Mouse (Mus musculus) retina, adult 2 months (tissue): ENCODE data around the gene Tex264.
A peak's percentile ranks its signal among the peaks of the same experiment; 100 is the strongest.

Experiments
- DNase-seq: peaks from one replicate; pipeline ENCODE4 v3.0.0-alpha.2; 2012; ENCODE audit warnings: low read depth, low spot score

Tex264 gene

GRCm38 (mm10) chr9:106685249-106686101 is at the start of gene Tex264:
Gene Tex264 (minus strand): TSS chr9:106685927.
- DNase-seq: peak; percentile 71

- DNase-seq: no peak
Measured at GRCm38 (mm10) chr9:106733690-106734089, 48.0 kb upstream of the Tex264 start.

GRCm38 (mm10) chr9:106729416-106729815 is 43.7 kb upstream of the Tex264 start:
- no peak for DNase-seq

DNA sequence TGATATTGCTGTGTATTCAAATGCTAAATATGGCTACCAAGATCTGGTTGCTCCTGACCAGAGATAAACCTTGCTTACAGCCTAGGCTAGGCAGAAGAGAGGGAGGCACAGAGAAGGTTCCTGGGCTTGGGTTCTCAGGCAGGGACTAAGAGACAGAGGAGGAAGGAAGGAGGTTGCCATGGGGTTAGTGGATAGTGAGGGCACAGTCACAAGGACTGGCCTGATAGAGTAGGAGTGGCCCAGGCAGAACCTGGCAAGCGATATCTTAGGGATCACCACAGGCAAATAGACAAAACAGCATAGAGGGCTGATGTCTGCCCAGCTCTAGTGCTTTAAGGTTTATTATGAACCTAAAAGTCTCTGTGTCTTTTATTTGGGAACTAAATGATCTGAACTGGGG is 41.2 kb upstream of the Tex264 start:
- no peak for DNase-seq

- no peak for DNase-seq
Measured at GRCm38 (mm10) chr9:106725435-106725834, 39.7 kb upstream of the Tex264 start.

GRCm38 (mm10) chr9:106724864-106725263 is 39.1 kb upstream of the Tex264 start:
- no peak for DNase-seq

GRCm38 (mm10) chr9:106716729-106717128 is 31.0 kb upstream of the Tex264 start:
- no peak for DNase-seq

- DNase-seq: no peak
Measured at GRCm38 (mm10) chr9:106716232-106716631, 30.5 kb upstream of the Tex264 start.

DNA sequence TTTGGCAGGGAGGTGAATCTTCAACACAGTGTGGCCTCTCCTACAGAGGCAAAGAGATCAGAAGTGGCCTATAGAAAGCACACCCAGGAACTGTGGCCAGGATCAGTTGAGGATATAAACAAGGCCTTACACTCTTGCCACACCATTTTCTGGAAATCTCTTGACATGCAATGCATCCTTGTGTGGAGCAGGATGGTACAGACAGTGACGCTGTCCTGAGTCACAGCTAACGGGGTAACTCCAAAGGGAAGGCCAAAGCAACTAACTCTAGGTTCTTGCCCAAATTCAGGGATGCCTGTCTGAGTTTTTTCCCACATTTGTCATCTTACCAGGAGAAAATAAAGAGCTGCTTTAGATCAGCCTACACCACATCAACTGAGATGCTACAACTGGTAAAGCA is 26.7 kb upstream of the Tex264 start:
- no peak for DNase-seq

GRCm38 (mm10) chr9:106692973-106693481 is 7.3 kb upstream of the Tex264 start:
- no peak for DNase-seq

DNA sequence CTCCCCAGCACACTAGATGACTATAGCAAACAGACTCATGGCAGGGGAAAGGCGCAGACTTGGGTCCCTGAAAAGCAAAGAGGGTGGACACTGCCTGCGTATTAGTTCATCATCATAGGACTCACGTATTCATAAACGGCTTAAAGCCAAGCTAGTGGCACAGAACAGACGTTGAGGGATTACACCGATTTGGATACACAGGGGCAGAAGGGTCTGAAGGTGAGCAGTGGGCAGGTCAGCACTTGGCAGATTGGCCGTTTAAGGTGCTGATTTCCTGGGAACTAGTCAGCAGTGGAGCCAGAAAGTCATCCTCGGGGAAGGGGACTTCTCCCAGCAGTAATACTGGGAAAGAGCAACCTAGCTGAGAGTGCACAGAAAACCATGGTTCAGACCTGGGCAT is 3.1 kb upstream of the Tex264 start:
- DNase-seq: peak; percentile 55

DNA sequence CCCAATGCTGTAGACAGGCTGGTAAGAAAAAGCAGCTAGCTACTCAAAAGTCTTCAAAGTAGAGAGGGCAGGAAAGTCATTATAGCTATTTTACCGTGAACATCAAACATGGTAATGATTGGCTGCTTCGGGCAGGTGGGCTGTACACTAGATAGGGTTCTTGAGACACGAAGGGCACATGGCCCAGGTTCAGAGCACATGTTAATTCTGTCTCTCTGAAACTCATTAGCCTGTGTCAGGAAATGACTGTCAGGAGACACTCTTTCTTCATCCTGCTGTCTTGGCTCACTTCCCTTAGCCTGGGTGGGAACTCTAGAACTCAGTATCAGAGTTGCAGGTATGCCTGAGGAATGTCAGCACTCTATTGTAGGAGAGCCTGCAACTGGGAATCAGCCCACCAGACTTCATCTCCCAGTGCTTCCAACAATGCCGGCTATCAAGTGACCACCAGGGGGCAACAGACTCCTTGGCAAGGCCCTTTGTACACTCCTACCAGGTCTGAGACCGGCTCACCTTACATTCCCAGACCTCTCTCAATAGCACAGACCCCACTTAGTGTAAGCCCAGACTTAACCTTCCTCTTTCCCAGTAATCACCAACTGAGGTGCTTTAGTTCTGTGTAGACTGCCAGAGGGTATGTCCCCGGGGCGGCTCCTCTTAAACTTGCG is 1.4 kb upstream of the Tex264 start:
- peak; percentile 74 for DNase-seq

DNA sequence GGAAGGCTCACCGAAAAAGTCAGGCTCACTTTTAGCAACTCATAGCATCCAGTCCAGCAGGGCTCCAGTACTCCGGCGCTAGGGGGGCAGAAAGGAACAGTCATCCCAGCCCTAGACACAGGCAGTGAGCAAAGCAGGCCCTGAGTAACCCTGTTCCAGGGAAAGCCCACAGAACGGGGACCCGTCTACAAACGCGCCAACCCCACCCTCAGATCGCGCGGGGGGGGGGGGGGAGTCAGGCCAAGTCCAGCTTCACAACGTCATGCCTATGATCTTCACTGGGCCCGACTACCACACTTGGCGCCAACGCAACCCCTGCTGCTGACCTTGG is 844 bp downstream of the Tex264 start:
- DNase-seq: no peak

- DNase-seq: no peak
Measured at GRCm38 (mm10) chr9:106684093-106684872, 1.4 kb downstream of the Tex264 start.

DNA sequence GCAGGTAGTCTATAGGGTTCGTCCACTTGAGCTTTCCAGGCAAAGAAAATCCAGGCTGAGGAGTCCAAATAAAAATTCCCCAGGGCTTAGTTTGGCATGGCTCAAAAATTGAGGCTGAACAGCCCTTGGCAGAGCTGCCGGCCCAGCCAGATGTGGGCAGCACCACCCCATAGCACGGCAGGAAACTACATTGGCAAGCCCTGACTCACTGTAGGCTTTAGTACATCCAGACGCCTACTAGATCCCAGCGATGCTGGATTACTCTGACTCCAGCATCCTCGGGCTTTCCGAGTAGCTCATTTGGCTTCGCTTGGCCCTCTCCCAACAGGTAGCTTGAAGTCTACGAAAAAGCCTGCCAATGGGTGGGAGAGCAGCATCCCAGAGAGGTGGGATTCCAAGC is 4.7 kb downstream of the Tex264 start:
- no peak for DNase-seq

DNA sequence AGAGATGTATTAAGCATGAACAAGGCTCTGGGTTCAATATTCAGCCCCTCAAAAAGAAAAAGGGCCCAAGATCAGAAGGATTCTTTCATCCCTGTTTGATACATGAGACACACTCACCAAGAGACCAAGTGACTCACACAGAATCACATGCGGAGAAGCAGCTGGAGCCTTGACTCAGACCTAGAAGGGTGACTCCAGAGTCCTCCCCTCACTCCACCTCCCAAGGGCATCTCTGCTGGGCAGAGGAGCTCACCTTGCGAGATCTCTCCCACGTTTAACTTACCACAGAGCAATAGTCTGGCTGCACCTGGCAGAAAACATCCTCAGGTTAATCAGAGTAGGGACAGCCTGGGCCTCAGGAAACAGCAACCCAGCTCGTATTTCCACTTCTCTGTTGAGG is 7.5 kb downstream of the Tex264 start:
- no peak for DNase-seq

DNA sequence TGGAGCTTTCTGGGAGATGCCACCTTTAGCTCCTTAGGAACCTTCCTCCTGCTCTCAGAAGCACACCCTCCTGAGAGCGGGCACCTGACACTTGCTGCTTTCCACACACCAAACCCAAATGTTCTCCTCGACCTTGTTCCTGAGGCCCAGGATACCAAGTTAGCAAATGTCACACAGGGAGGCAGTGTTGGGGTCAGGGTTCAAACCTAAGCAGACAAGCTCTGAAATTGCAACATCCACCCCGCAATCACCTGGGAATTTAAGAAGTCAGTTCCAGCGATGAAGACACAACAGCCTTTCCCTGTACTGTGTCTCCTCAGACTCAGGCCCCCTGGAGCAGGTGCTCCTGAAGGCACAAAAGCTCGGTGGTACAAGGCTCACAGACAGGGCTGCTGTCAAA is 8.0 kb downstream of the Tex264 start:
- no peak for DNase-seq

- DNase-seq: no peak
Measured at GRCm38 (mm10) chr9:106676571-106676970, 9.2 kb downstream of the Tex264 start.

DNA sequence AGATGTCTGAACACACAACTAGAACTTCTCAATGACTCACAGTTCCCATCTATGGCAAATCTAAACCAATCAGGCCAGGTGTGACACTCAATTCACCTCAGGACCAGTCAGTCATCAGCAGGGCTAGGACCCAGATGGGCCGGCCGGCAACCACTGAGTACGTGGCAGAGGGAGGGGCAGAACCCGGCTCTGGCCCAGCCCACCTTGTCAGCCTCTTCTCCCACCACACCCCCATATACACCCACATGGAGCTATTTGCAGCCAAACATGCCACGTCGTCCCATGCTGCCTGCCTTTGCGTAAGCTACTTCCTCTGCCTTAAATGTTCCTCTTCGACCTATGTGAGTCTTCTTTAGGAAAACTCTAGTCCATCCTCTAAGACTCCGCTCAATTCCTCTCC is 9.8 kb downstream of the Tex264 start:
- no peak for DNase-seq

DNA sequence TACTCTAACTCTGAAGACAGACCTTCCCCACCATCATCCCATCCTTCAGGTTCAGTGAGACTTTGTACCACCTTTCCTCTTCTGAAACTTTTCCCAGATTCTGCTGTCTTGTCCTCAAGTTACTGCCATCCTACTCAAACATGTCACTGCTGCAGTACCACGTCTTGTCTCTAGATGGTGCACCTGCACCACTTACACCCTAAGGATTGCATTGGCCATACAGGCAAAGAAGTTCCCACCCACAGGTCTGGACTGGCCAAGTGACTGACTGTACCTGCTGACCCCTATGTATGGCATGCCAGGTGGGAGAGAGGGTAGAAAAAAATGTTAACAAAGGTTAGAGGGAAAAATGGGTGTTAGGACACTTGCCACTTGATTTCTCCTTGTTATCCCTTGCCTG is 10.2 kb downstream of the Tex264 start:
- DNase-seq: peak; percentile 70

GRCm38 (mm10) chr9:106673860-106674259 is 11.9 kb downstream of the Tex264 start:
- DNase-seq: no peak

DNA sequence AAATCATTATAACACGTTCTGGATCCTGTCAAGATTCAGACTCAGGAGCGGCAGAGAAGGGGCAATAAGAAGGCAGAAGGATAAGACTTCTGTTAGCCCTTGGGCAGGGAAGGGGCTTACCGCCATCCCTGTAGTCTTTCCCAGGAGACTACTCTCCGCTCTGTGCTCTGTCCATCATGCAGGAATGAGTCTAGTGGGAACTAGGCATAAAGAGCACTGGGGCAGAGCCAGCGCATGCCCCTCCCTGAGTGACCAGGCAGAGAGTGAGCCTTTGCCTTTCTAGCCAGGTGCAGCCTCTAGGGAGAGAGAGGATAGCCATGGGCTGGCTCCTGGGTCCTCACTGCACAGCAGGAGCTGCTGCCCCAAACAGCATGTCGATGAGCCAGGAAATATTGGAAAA is 20.9 kb downstream of the Tex264 start:
- DNase-seq: no peak
